Mouse (Mus musculus) large intestine, adult 2 months (tissue): Measurements from ENCODE around the gene Kiss1r. TPM values are rescaled to one million over a fixed set of nuclear protein-coding genes. Genes with fewer than 3 reads are reported as not detected.

ENCODE experiments used
- DNase-seq: peaks from one replicate; pipeline ENCODE4 v3.0.0-alpha.2; 2012; ENCODE audit warnings: low read depth, low spot score
- WGBS: fragments of 180-500 bp; shearing (Covaris S2); methylation state at CpG from one replicate; pipeline ENCODE4 v1.1.7; 2018; 5-methylcytosine and 5-hydroxymethylcytosine counted together
- polyA plus RNA-seq: library from polyadenylated mRNA; depleted of rRNA; stranded (reverse); fragments of >200 nt; gene quantifications from 2 replicates; pipeline ENCODE4 v1.2.3, GENCODE M21; 2012; rRNA removed

Gene Kiss1r
- polyA plus RNA-seq, 1 experiment, result 1.9 TPM

GRCm38 (mm10) chr10:79960671-79961294 lies 44.0 kb downstream of the Kiss1r start:
- WGBS, result 7% methylated on average over 10 of the region's 10 CpGs

GRCm38 (mm10) chr10:79964727-79965126 lies 48.0 kb downstream of the Kiss1r start:
- WGBS, result 93% methylated on average over 7 of the region's 7 CpGs

More at GRCm38 (mm10) chr10:79960671-79961294, 44.0 kb downstream of the Kiss1r start:
- DNase-seq, result no peak

GRCm38 (mm10) chr10:79965325-79965724 lies 48.6 kb downstream of the Kiss1r start:
- DNase-seq, result no peak

More at GRCm38 (mm10) chr10:79964727-79965126, 48.0 kb downstream of the Kiss1r start:
- no peak for DNase-seq

GRCm38 (mm10) chr10:79966886-79967400 lies 50.2 kb downstream of the Kiss1r start:
- 86% methylated on average over 5 of the region's 5 CpGs for WGBS

More at GRCm38 (mm10) chr10:79965325-79965724, 48.6 kb downstream of the Kiss1r start:
- WGBS, result 86% methylated on average over 5 of the region's 5 CpGs

GRCm38 (mm10) chr10:79968181-79968580 lies 51.4 kb downstream of the Kiss1r start:
- DNase-seq, result no peak
- WGBS, result 88% methylated on average over 1 of the region's 1 CpGs

More at GRCm38 (mm10) chr10:79966886-79967400, 50.2 kb downstream of the Kiss1r start:
- DNase-seq, result no peak

- WGBS, result 38% methylated on average over 3 of the region's 3 CpGs
- DNase-seq, result no peak
Measured at GRCm38 (mm10) chr10:79969124-79969568, 52.4 kb downstream of the Kiss1r start.

- WGBS, result 6% methylated on average over 47 of the region's 47 CpGs
- DNase-seq, result no peak
Measured at GRCm38 (mm10) chr10:79970415-79971182, 53.8 kb downstream of the Kiss1r start, which contains the start of gene Grin3b. Grin3b (plus strand) TSS chr10:79970715.

- WGBS, result 9% methylated on average over 21 of the region's 21 CpGs
- DNase-seq, result no peak
Measured at GRCm38 (mm10) chr10:79971183-79971497, 54.4 kb downstream of the Kiss1r start.

Other genes starting within 250 kb of the Kiss1r start
- gene Tpgs1, start 247.6 kb upstream of the Kiss1r start, polyA plus RNA-seq, result 43.3 and 49.2 TPM in 2 replicates
- gene Cdc34, start 234.8 kb upstream of the Kiss1r start, polyA plus RNA-seq, result 178 and 188 TPM in 2 replicates
- gene Gzmm, start 228.0 kb upstream of the Kiss1r start, polyA plus RNA-seq, result 0.73 and 0.88 TPM in 2 replicates
- 808 and 1,022 TPM in 2 replicates for gene Bsg, start 212.5 kb upstream of the Kiss1r start, polyA plus RNA-seq
- 4.0 and 5.2 TPM in 2 replicates for gene Hcn2, start 200.3 kb upstream of the Kiss1r start, polyA plus RNA-seq
- gene Polrmt, start 170.4 kb upstream of the Kiss1r start, polyA plus RNA-seq, result 57.5 and 63.7 TPM in 2 replicates
- gene Fgf22, start 161.9 kb upstream of the Kiss1r start, polyA plus RNA-seq, result not detected in 2 replicates
- gene Rnf126, start 150.0 kb upstream of the Kiss1r start, polyA plus RNA-seq, result 119 and 129 TPM in 2 replicates
- gene Fstl3, start 139.7 kb upstream of the Kiss1r start, polyA plus RNA-seq, result 12.9 and 13.6 TPM in 2 replicates
- gene Prss57, start 126.0 kb upstream of the Kiss1r start, polyA plus RNA-seq, result 0.29 and 0.48 TPM in 2 replicates
- 15.4 and 17.6 TPM in 2 replicates for gene Palm, start 123.4 kb upstream of the Kiss1r start, polyA plus RNA-seq
- gene Misp, start 96.0 kb upstream of the Kiss1r start, polyA plus RNA-seq, result 299 and 402 TPM in 2 replicates
- gene Ptbp1, start 62.5 kb upstream of the Kiss1r start, polyA plus RNA-seq, result 255 and 340 TPM in 2 replicates
- gene Prtn3, start 42.5 kb upstream of the Kiss1r start, polyA plus RNA-seq, result 1.6 and 1.8 TPM in 2 replicates
- 3.4 and 4.6 TPM in 2 replicates for gene Plppr3, start 42.3 kb upstream of the Kiss1r start, polyA plus RNA-seq
- not detected in 2 replicates for gene Elane, start 30.7 kb upstream of the Kiss1r start, polyA plus RNA-seq
- 166 and 209 TPM in 2 replicates for gene Cfd, start 26.1 kb upstream of the Kiss1r start, polyA plus RNA-seq
- gene Med16, start 8.0 kb upstream of the Kiss1r start, polyA plus RNA-seq, result 28.6 and 36.5 TPM in 2 replicates
- gene Gm26602, start 6.1 kb upstream of the Kiss1r start, polyA plus RNA-seq, result not detected in 2 replicates
- 92.4 and 94.6 TPM in 2 replicates for gene R3hdm4, start 4.2 kb downstream of the Kiss1r start, polyA plus RNA-seq
- gene Arid3a, start 10.1 kb downstream of the Kiss1r start, polyA plus RNA-seq, result 3.6 and 9.1 TPM in 2 replicates
- gene Wdr18, start 43.2 kb downstream of the Kiss1r start, polyA plus RNA-seq, result 29.6 and 40.8 TPM in 2 replicates
- not detected in 2 replicates for gene Grin3b, start 53.7 kb downstream of the Kiss1r start, polyA plus RNA-seq
- 194 and 223 TPM in 2 replicates for gene Tmem259, start 67.4 kb downstream of the Kiss1r start, polyA plus RNA-seq
- gene Cnn2, start 71.6 kb downstream of the Kiss1r start, polyA plus RNA-seq, result 49.1 and 56.1 TPM in 2 replicates
- gene Abca7, start 79.5 kb downstream of the Kiss1r start, polyA plus RNA-seq, result 17.3 and 24.5 TPM in 2 replicates
- gene Arhgap45, start 99.7 kb downstream of the Kiss1r start, polyA plus RNA-seq, result 33.5 and 42.4 TPM in 2 replicates
- 146 and 172 TPM in 2 replicates for gene Polr2e, start 122.8 kb downstream of the Kiss1r start, polyA plus RNA-seq
- 282 and 473 TPM in 2 replicates for gene Gpx4, start 130.2 kb downstream of the Kiss1r start, polyA plus RNA-seq
- gene Sbno2, start 188.6 kb downstream of the Kiss1r start, polyA plus RNA-seq, result 67.2 and 91.7 TPM in 2 replicates
- 112 and 115 TPM in 2 replicates for gene Stk11, start 198.8 kb downstream of the Kiss1r start, polyA plus RNA-seq
- gene Atp5d, start 221.7 kb downstream of the Kiss1r start, polyA plus RNA-seq, result 1,215 and 1,440 TPM in 2 replicates
- 5.0 TPM in 2 replicates for gene Cbarp, start 223.9 kb downstream of the Kiss1r start, polyA plus RNA-seq
- gene Midn, start 231.3 kb downstream of the Kiss1r start, polyA plus RNA-seq, result 62.7 and 89.3 TPM in 2 replicates
- 52.6 and 63.1 TPM in 2 replicates for gene Cirbp, start 249.0 kb downstream of the Kiss1r start, polyA plus RNA-seq